Mouse (Mus musculus): ENCODE results near the gene Cyp2f2. TPM values are rescaled to one million over a fixed set of nuclear protein-coding genes. Genes with fewer than 3 reads are reported as not detected.

The Cyp2f2 gene
- not detected for total RNA-seq (2021)
- long read RNA-seq: 0 reads

GRCm38 (mm10) chr7:27119676-27120075 lies at the start of gene Cyp2f2:
Cyp2f2 (plus strand) TSS chr7:27119909.
- DNase-seq (ENCODE audit: low spot score in 2 of 2): no peak

GRCm38 (mm10) chr7:27078641-27079040 lies 41.1 kb upstream of the Cyp2f2 start:
- no peak for DNase-seq (ENCODE audit: low spot score in 2 of 2)

- DNase-seq (ENCODE audit: low spot score in 2 of 2): no peak
These were observed 38.1 kb upstream of the Cyp2f2 start for GRCm38 (mm10) chr7:27081625-27082024.

GRCm38 (mm10) chr7:27091039-27091438 lies 28.7 kb upstream of the Cyp2f2 start:
- DNase-seq (ENCODE audit: low spot score in 2 of 2): no peak

GRCm38 (mm10) chr7:27092038-27092703 lies 27.5 kb upstream of the Cyp2f2 start:
- DNase-seq (ENCODE audit: low spot score in 2 of 2): no peak

GRCm38 (mm10) chr7:27092882-27093281 lies 26.8 kb upstream of the Cyp2f2 start:
- no peak for DNase-seq (ENCODE audit: low spot score in 2 of 2)

GRCm38 (mm10) chr7:27104882-27105281 lies 14.8 kb upstream of the Cyp2f2 start:
- DNase-seq (ENCODE audit: low spot score in 2 of 2): no peak

- DNase-seq (ENCODE audit: low spot score in 2 of 2): no peak
These were observed 9.4 kb upstream of the Cyp2f2 start for GRCm38 (mm10) chr7:27110327-27110726.

- no peak for DNase-seq (ENCODE audit: low spot score in 2 of 2)
These were observed 8.7 kb upstream of the Cyp2f2 start for GRCm38 (mm10) chr7:27111038-27111437.

- no peak for DNase-seq (ENCODE audit: low spot score in 2 of 2)
These were observed 7.7 kb upstream of the Cyp2f2 start for GRCm38 (mm10) chr7:27111987-27112386.

- DNase-seq (ENCODE audit: low spot score in 2 of 2): no peak
These were observed 1.6 kb upstream of the Cyp2f2 start for GRCm38 (mm10) chr7:27118033-27118511.

- DNase-seq (ENCODE audit: low spot score in 2 of 2): no peak
These were observed 4.7 kb downstream of the Cyp2f2 start for GRCm38 (mm10) chr7:27124305-27124832.

- DNase-seq (ENCODE audit: low spot score in 2 of 2): no peak
These were observed 5.3 kb downstream of the Cyp2f2 start for GRCm38 (mm10) chr7:27124969-27125368.

GRCm38 (mm10) chr7:27128162-27128561 lies 8.5 kb downstream of the Cyp2f2 start:
- DNase-seq (ENCODE audit: low spot score in 2 of 2): peak; percentile 30 to 66

- DNase-seq (ENCODE audit: low spot score in 2 of 2): no peak
These were observed 9.2 kb downstream of the Cyp2f2 start for GRCm38 (mm10) chr7:27128946-27129345.

GRCm38 (mm10) chr7:27129811-27130210 lies 10.1 kb downstream of the Cyp2f2 start:
- no peak for DNase-seq (ENCODE audit: low spot score in 2 of 2)

- DNase-seq (ENCODE audit: low spot score in 2 of 2): no peak
These were observed 11.0 kb downstream of the Cyp2f2 start for GRCm38 (mm10) chr7:27130521-27131370.

GRCm38 (mm10) chr7:27131387-27131786 lies 11.7 kb downstream of the Cyp2f2 start:
- no peak for DNase-seq (ENCODE audit: low spot score in 2 of 2)

GRCm38 (mm10) chr7:27132588-27132987 lies 12.9 kb downstream of the Cyp2f2 start:
- peak in 1 of 2 experiments; percentile 73 for DNase-seq (ENCODE audit: low spot score in 2 of 2)

GRCm38 (mm10) chr7:27133156-27133555 lies 13.4 kb downstream of the Cyp2f2 start:
- no peak for DNase-seq (ENCODE audit: low spot score in 2 of 2)

GRCm38 (mm10) chr7:27133757-27134156 lies 14.0 kb downstream of the Cyp2f2 start:
- DNase-seq (ENCODE audit: low spot score in 2 of 2): no peak

- no peak for DNase-seq (ENCODE audit: low spot score in 2 of 2)
These were observed 16.8 kb downstream of the Cyp2f2 start for GRCm38 (mm10) chr7:27136410-27136996.

Measured in layer of hippocampus, adult 18-20 months (tissue).